Mouse (Mus musculus): ENCODE measurements around the gene Gm4881. TPM values are rescaled to one million over a fixed set of nuclear protein-coding genes. Genes with fewer than 3 reads are reported as not detected.

The Gm4881 gene
- total and polyA plus RNA-seq, 3 experiments = not detected

DNA sequence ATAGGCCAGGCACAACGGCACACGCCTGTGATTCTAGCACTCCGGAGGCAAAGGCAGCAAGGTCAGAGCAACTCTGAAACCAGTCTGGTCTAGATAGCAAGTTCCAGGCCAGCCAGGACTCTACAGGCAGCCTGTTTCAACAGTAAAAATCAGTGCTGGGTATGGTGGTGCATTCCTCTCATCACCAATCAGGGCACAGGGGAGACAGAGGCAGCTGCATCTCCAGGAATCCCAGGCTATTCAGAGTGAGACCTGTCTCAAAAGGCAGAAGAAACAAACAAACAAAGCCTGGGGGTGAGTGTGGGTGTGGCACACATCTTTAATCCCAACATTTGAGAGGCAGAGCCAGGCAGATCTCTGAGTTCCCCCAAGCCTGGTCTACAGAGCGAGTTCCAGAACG lies 39.1 kb upstream of the Gm4881 start:
- H3K27me3 ChIP-seq (ENCODE audit: insufficient read depth, low read length) = peaks cover 30% of the 10 kb centered on the region
- peaks cover 7% of the 10 kb centered on the region for H3K4me1 ChIP-seq (ENCODE audit: insufficient read depth, low read depth, low read length)
- TF ChIP-seq GATA2 (IDR thresholded peaks at IDR 0.05; ENCODE audit: borderline replicate concordance, low read depth, low read length) (no peak), GATA1 (IDR thresholded peaks at IDR 0.05; ENCODE audit: borderline replicate concordance, low read length) (no peak), POLR2AphosphoS5 (IDR thresholded peaks at IDR 0.05; ENCODE audit: insufficient replicate concordance, low read depth, low read length) (no peak), CTCF (IDR thresholded peaks at IDR 0.05; ENCODE audit: low read depth, low read length) (no peak)
- no peaks in the 10 kb centered on the region for H3K9me3 ChIP-seq (replicated peaks)
- H3K4me3 ChIP-seq (ENCODE audit: low read depth, low read length) = no peak overlapping the region
- DNase-seq (ENCODE audit: low spot score) (no peak), ATAC-seq (ENCODE audit: extremely low read depth, insufficient number of reproducible peaks, low FRiP score, poor library complexity, severe bottlenecking) (no peak)
- no peaks in the 10 kb centered on the region for H3K36me3 ChIP-seq (replicated peaks)

DNA sequence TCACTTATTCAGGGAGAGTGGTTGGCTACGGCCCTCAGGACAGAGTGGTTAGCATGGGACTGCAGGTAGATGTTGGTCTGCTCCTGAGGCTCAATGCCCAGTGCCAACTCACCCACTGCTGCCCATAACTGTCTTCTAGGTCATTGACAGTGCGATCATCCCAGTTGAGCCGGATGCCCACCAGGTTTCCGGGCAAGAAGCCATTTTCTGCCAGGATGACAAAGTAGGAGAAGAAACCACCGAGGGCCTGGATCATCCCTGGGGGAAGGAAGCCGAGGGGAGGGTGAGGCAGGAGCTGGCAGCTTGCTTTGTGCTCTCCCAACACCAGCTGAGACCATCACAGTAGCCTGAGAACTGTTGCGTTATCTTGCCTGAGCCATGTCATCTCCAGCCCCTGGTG lies 36.1 kb upstream of the Gm4881 start:
- TF ChIP-seq TAL1 (conservative IDR thresholded peaks at IDR 0.05; ENCODE audit: low read depth, low read length) = no peak
- no peak for TF ChIP-seq GATA2 (IDR thresholded peaks at IDR 0.05; ENCODE audit: borderline replicate concordance, low read depth, low read length)
- no peak for TF ChIP-seq POLR2AphosphoS5 (IDR thresholded peaks at IDR 0.05; ENCODE audit: insufficient replicate concordance, low read depth, low read length)
- no peak for TF ChIP-seq GATA1 (IDR thresholded peaks at IDR 0.05; ENCODE audit: borderline replicate concordance, low read length)
- TF ChIP-seq CTCF (IDR thresholded peaks at IDR 0.05; ENCODE audit: low read depth, low read length) = no peak
- Histone ChIP-seq H3K36me3 (replicated peaks) (no peaks in the 10 kb centered on the region), H3K9me3 (replicated peaks) (no peaks in the 10 kb centered on the region), H3K27me3 (ENCODE audit: insufficient read depth, low read length) (peaks cover 24% of the 10 kb centered on the region), H3K4me1 (ENCODE audit: insufficient read depth, low read depth, low read length) (peaks cover 9% of the 10 kb centered on the region), H3K4me3 (ENCODE audit: low read depth, low read length) (no peak overlapping the region)
- ATAC-seq (ENCODE audit: extremely low read depth, insufficient number of reproducible peaks, low FRiP score, poor library complexity, severe bottlenecking) (no peak), DNase-seq (ENCODE audit: low spot score) (no peak)

DNA sequence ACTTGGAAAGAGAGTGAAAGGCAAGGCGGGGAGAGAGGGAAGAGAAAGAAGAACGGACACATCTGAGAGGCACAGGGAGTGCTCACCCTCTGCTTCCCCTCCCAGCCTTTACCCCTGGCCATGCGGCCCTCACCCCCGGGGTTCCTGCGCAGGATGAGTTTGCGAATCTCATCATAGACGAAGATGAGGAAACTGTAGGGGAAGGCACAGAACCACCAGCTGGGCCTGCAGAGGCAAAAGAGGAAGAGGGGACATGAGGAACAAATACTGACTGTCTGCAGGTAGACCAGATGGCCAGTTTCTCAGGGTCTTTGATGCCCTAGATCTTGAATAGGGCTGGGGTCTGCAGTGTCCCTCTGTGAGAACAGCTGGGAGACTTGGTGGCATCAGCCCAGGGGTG lies 34.5 kb upstream of the Gm4881 start:
- Histone ChIP-seq H3K36me3 (replicated peaks) (no peaks in the 10 kb centered on the region), H3K4me1 (ENCODE audit: insufficient read depth, low read depth, low read length) (peaks cover 20% of the 10 kb centered on the region), H3K9me3 (replicated peaks) (no peaks in the 10 kb centered on the region), H3K27me3 (ENCODE audit: insufficient read depth, low read length) (peaks cover 24% of the 10 kb centered on the region), H3K4me3 (ENCODE audit: low read depth, low read length) (no peak overlapping the region)
- ATAC-seq (ENCODE audit: extremely low read depth, insufficient number of reproducible peaks, low FRiP score, poor library complexity, severe bottlenecking) = no peak
- TF ChIP-seq POLR2AphosphoS5 (IDR thresholded peaks at IDR 0.05; ENCODE audit: insufficient replicate concordance, low read depth, low read length) (no peak), GATA1 (IDR thresholded peaks at IDR 0.05; ENCODE audit: borderline replicate concordance, low read length) (no peak), CTCF (IDR thresholded peaks at IDR 0.05; ENCODE audit: low read depth, low read length) (no peak), TAL1 (conservative IDR thresholded peaks at IDR 0.05; ENCODE audit: low read depth, low read length) (no peak), GATA2 (IDR thresholded peaks at IDR 0.05; ENCODE audit: borderline replicate concordance, low read depth, low read length) (no peak)
- DNase-seq (ENCODE audit: low spot score) = no peak

DNA sequence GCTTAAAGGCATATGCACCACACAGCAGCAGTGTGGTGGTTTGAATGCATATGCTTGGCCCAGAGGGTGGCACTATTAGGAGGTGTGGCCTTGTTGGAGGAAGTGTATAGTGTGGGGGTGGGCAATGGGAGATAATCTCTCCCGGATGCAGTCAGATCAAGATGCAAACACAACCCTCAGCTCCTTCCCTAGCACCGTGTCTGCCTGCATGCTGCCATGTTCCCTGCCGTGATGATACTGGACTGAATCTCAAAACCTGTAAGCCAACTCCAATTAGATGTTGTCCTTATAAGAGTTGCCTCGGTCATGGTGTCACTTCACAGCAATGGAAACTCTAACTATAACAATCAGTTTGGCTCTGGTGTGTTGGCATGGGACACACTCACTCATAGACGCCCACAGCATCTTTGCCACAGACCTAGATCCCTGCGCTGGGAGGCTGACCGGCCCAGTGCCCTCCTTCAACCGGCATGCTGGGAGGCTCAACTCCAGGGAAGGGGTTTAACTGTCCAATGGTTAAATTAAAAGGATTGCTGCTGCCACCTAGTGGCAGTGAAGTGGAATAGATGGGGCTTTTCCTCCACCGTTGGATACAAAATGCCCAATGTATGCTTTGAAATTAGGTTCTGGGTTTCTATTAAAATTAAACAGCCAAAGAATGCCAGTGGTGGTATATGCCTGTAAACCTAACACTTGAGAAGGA lies 30.8 kb upstream of the Gm4881 start:
- Histone ChIP-seq H3K4me3 (ENCODE audit: low read depth, low read length) (peak overlapping the region; percentile 47; the same call in 1 of the 2 replicates), H3K27me3 (ENCODE audit: insufficient read depth, low read length) (peaks cover 14% of the 10 kb centered on the region), H3K9me3 (replicated peaks) (no peaks in the 10 kb centered on the region), H3K4me1 (ENCODE audit: insufficient read depth, low read depth, low read length) (peaks cover 49% of the 10 kb centered on the region), H3K36me3 (replicated peaks) (peaks cover 11% of the 10 kb centered on the region)
- ATAC-seq (ENCODE audit: extremely low read depth, insufficient number of reproducible peaks, low FRiP score, poor library complexity, severe bottlenecking) = no peak
- DNase-seq (ENCODE audit: low spot score) = peak; percentile 59
- TF ChIP-seq CTCF (IDR thresholded peaks at IDR 0.05; ENCODE audit: low read depth, low read length) (peak; percentile 69), GATA2 (IDR thresholded peaks at IDR 0.05; ENCODE audit: borderline replicate concordance, low read depth, low read length) (no peak)

DNA sequence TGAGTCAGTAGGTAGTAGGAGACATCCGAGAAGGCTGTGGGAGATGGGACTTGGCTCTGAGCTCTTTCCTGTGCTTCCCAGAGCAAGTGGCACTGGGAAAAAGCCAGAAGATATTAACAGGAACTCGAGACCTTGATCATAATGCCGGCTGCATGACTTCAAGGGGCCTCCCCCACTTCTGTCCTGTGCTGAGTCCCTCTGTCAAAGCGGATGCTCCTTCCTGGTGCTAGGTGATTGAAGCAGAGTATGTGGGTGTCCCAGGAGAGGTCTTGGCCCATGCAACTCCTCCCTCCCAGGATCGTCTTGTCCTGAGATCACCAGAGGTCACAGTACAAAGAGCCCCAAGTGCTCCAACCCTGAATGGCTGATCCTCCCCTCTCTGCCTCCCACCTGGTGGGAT lies 29.6 kb upstream of the Gm4881 start:
- Histone ChIP-seq H3K36me3 (replicated peaks) (peaks cover 20% of the 10 kb centered on the region), H3K4me1 (ENCODE audit: insufficient read depth, low read depth, low read length) (peaks cover 49% of the 10 kb centered on the region), H3K27me3 (ENCODE audit: insufficient read depth, low read length) (peaks cover 7% of the 10 kb centered on the region), H3K4me3 (ENCODE audit: low read depth, low read length) (no peak overlapping the region), H3K9me3 (replicated peaks) (no peaks in the 10 kb centered on the region)
- no peak for DNase-seq (ENCODE audit: low spot score)
- TF ChIP-seq POLR2AphosphoS5 (IDR thresholded peaks at IDR 0.05; ENCODE audit: insufficient replicate concordance, low read depth, low read length) (no peak), TAL1 (conservative IDR thresholded peaks at IDR 0.05; ENCODE audit: low read depth, low read length) (no peak), GATA1 (IDR thresholded peaks at IDR 0.05; ENCODE audit: borderline replicate concordance, low read length) (no peak), GATA2 (IDR thresholded peaks at IDR 0.05; ENCODE audit: borderline replicate concordance, low read depth, low read length) (no peak), CTCF (IDR thresholded peaks at IDR 0.05; ENCODE audit: low read depth, low read length) (no peak)
- no peak for ATAC-seq (ENCODE audit: extremely low read depth, insufficient number of reproducible peaks, low FRiP score, poor library complexity, severe bottlenecking)

DNA sequence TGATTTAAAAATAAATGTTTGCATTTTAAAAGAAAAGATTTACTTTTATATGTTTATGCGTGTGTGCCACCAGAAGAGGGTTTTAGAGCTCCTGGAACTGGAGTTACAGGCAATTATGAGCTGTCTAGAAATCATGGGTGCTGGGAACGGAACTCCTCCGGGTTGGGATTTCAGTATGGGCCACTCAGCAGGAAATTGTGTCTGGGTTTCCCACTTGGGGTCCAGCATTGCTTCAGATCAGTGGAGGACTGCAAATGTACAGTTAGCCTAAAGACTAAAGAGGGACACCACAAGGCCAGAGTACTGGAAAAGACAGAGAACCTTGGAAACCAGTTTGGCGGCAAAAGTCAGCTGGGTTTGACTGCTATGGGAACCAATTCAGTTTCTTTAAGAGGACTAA lies 28.9 kb upstream of the Gm4881 start:
- peaks cover 43% of the 10 kb centered on the region for H3K4me1 ChIP-seq (ENCODE audit: insufficient read depth, low read depth, low read length)
- H3K4me3 ChIP-seq (ENCODE audit: low read depth, low read length) = no peak overlapping the region
- no peaks in the 10 kb centered on the region for H3K9me3 ChIP-seq (replicated peaks)
- DNase-seq (ENCODE audit: low spot score) = no peak
- H3K36me3 ChIP-seq (replicated peaks) = peaks cover 24% of the 10 kb centered on the region
- ATAC-seq (ENCODE audit: extremely low read depth, insufficient number of reproducible peaks, low FRiP score, poor library complexity, severe bottlenecking) = no peak
- peaks cover under 1% of the 10 kb centered on the region; the same call in 1 of the 2 replicates for H3K27me3 ChIP-seq (ENCODE audit: insufficient read depth, low read length)
- TF ChIP-seq GATA2 (IDR thresholded peaks at IDR 0.05; ENCODE audit: borderline replicate concordance, low read depth, low read length) = no peak
- no peak for TF ChIP-seq TAL1 (conservative IDR thresholded peaks at IDR 0.05; ENCODE audit: low read depth, low read length)
- no peak for TF ChIP-seq GATA1 (IDR thresholded peaks at IDR 0.05; ENCODE audit: borderline replicate concordance, low read length)
- TF ChIP-seq POLR2AphosphoS5 (IDR thresholded peaks at IDR 0.05; ENCODE audit: insufficient replicate concordance, low read depth, low read length) = no peak
- TF ChIP-seq CTCF (IDR thresholded peaks at IDR 0.05; ENCODE audit: low read depth, low read length) = no peak
